Mouse (Mus musculus) testis, adult 2 months (tissue): Measurements from ENCODE around the gene Sptlc3. TPM values are rescaled to one million over a fixed set of nuclear protein-coding genes. Genes with fewer than 3 reads are reported as not detected.

Experiments used
- H3K27ac ChIP-seq: fragments of 200-500 bp; 2 replicates; pipeline ENCODE4 v1.5.1; 2012; ENCODE audit warnings: low read depth, low read length; ENCODE audit not compliant: control insufficient read depth, insufficient read depth
- H3K27me3 ChIP-seq: fragments of 200-500 bp; 2 replicates; pipeline ENCODE4 v1.6.1; 2012; ENCODE audit warnings: mild to moderate bottlenecking, low read length, moderate library complexity; ENCODE audit not compliant: control insufficient read depth, insufficient read depth
- H3K36me3 ChIP-seq: fragments of 200-500 bp; 2 replicates; pipeline ENCODE4 v1.6.1; 2012; ENCODE audit warnings: mild to moderate bottlenecking, low read length; ENCODE audit not compliant: control insufficient read depth, insufficient read depth
- H3K4me1 ChIP-seq: fragments of 200-500 bp; 2 replicates; pipeline ENCODE4 v1.6.1; 2012; ENCODE audit warnings: low read length; ENCODE audit not compliant: control insufficient read depth, insufficient read depth
- H3K4me3 ChIP-seq: fragments of 200-500 bp; 2 replicates; pipeline ENCODE4 v1.5.1; 2012; ENCODE audit warnings: low read depth, mild to moderate bottlenecking, low read length, moderate library complexity, mixed read lengths; ENCODE audit not compliant: control insufficient read depth
- CTCF ChIP-seq: fragments of 200-500 bp; IDR thresholded peaks from 2 replicates; pipeline ENCODE4 v1.5.1; 2012; ENCODE audit warnings: low read depth, mild to moderate bottlenecking, inconsistent platforms, low read length, moderate library complexity; ENCODE audit not compliant: control insufficient read depth, insufficient read depth, insufficient replicate concordance
- POLR2A ChIP-seq: fragments of 200-500 bp; IDR thresholded peaks from 2 replicates; pipeline ENCODE4 v1.6.1; 2012; ENCODE audit warnings: low read depth, mild to moderate bottlenecking, inconsistent platforms, low read length, moderate library complexity; ENCODE audit not compliant: control insufficient read depth
- polyA plus RNA-seq: library from polyadenylated mRNA; depleted of rRNA; stranded (reverse); fragments of >200 nt; gene quantifications from 2 replicates; pipeline ENCODE4 v1.2.3, GENCODE M21; 2012; rRNA removed

The Sptlc3 gene
- polyA plus RNA-seq, result 0.29 TPM in 1 of 2 replicates, not detected in the other

DNA sequence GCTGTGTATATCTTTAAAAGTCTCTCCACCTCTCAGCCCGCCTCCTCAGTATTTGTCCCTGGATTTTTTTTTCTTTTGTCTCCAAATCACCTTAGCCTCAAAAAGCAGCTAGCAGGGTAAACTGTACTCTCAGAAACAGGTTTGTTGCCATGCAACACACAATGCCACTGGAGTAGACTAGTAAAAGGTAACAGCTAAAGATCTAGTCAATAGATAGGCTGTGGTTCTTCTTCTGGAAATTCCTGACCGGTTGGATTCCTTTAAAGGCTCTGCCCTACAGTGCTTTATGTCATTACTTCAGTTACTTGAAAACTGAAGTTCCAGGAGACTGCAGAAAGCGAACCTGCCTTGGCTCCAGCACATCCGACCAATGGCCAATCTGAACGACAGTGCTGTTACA lies at the start of gene Sptlc3:
TSS of gene Sptlc3 (plus strand) at position 78 of the 400 bp plus-strand sequence.
- no peaks in the 10 kb centered on the region for H3K4me1 ChIP-seq
- H3K4me3 ChIP-seq, result no peak within 1 kb of the TSS
- H3K36me3 ChIP-seq, result no peaks in the 10 kb centered on the region
- no peaks in the 10 kb centered on the region for H3K27me3 ChIP-seq
- no peak within 1 kb of the TSS for H3K27ac ChIP-seq
- no peak for TF ChIP-seq POLR2A
- no peak for TF ChIP-seq CTCF

DNA sequence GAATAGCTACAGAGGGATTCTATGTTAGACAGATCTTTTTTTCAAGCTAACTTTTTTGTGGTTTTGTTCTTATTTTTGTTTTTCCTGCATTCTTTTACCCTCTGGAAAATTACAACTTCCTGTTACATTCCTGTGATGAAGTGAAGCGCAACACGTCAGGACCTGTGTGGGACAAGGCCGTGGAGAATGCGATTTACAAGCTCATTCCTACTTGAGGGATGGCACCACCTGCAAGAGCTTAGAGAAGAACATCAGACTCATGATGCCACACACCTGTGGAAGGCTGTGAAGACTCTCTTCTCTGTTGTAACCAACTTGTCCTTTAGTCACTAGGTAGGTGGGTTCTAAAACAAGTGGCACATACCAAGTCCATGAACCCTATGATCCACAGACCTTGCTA lies 26.0 kb upstream of the Sptlc3 start:
- H3K27me3 ChIP-seq, result no peaks in the 10 kb centered on the region
- H3K4me3 ChIP-seq, result no peak overlapping the region
- TF ChIP-seq CTCF (no peak), POLR2A (no peak)
- H3K36me3 ChIP-seq, result no peaks in the 10 kb centered on the region
- H3K4me1 ChIP-seq, result no peaks in the 10 kb centered on the region
- no peak overlapping the region for H3K27ac ChIP-seq

DNA sequence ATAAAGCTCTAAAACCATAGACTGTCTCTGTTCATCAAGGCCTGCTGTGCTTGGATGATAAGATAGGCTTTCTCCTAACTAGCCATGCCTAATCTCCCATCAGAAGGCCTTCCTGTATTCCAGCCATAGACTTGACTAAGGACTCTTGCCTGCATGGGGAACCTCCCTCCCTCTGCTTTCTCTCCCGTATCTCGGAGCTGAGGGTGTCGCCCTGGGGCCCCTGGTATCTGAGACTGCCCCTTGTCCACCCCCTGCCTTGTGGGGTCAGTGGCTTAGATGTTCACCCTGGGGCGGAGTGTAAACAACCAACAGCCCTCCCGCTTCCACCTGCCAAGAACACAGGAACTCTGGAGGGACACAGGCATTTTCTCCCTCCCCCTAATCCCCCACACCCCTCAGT lies 5.0 kb upstream of the Sptlc3 start:
- no peak overlapping the region for H3K27ac ChIP-seq
- no peaks in the 10 kb centered on the region for H3K27me3 ChIP-seq
- H3K4me1 ChIP-seq, result no peaks in the 10 kb centered on the region
- H3K4me3 ChIP-seq, result no peak overlapping the region
- H3K36me3 ChIP-seq, result no peaks in the 10 kb centered on the region
- TF ChIP-seq POLR2A (no peak), CTCF (no peak)

DNA sequence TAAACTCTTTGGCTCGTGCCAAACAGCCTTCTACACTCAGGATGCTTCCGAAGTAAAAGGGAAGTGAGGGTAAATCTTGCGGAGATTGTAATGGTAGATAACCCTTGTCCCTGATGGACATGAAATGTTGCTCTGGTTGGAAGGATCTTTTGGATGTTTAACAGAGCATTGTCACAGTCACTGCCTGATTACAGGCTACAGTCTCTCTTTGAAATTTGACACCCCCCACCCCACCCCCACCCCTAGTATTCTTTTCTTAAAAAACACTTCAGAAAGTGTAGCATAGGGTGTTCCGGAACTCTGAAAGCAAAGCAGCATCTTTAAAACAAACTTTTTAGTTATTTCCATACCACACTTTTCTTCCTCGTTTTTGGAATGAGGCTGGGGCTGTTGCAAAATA lies 916 bp downstream of the Sptlc3 start:
- no peaks in the 10 kb centered on the region for H3K4me1 ChIP-seq
- TF ChIP-seq CTCF (no peak), POLR2A (no peak)
- H3K27ac ChIP-seq, result no peak overlapping the region
- H3K4me3 ChIP-seq, result no peak overlapping the region
- H3K27me3 ChIP-seq, result no peaks in the 10 kb centered on the region
- H3K36me3 ChIP-seq, result no peaks in the 10 kb centered on the region

DNA sequence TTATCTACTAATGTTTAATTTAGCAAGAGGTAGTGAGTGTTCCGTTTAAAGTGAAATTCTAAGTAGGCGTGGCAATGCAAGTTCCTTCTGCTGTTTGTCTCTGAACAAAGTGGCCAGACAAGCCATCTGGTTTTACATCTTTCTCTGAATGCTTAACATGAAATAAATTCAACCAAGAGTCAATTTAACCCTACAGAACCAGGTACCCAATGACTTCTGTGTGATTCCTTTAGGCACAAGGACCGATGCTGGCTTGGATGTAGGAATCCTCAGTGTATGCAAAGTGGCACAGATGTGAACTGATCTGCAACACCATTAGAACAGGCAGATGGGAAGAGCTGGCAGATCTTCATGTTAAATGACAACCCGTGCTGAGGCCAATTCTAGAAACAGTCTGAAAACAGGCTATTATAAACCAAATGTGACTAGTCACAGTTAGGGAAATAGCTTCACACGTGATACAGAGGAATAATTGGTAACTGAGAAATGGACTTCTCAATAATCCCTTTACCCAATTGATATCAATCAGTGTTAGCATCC lies 68.3 kb downstream of the Sptlc3 start:
- Histone ChIP-seq H3K4me3 (no peak overlapping the region), H3K27me3 (no peaks in the 10 kb centered on the region), H3K36me3 (no peaks in the 10 kb centered on the region), H3K27ac (no peak overlapping the region), H3K4me1 (no peaks in the 10 kb centered on the region)
- TF ChIP-seq POLR2A (no peak), CTCF (no peak)

DNA sequence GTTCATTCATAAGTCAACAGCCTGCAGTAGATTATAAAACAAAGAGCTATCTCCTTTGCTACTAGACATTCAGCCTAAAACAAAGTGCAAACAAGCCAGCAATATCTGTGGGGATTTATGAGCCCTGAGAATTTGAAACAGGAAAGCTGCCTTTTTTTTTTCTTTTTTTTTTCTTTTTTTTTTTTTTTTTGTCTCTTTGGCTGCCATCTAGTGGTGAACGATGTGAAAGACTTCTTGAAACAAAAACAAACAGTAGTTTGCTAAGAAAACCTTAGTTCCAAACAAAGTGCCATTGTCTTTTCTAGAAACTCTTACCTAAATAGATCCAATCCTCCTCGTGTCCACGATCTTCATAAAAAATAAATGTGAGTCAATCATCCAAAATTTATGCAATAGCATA lies 85.6 kb downstream of the Sptlc3 start:
- H3K27ac ChIP-seq, result no peak overlapping the region
- TF ChIP-seq CTCF, result no peak
- TF ChIP-seq POLR2A, result no peak
- H3K36me3 ChIP-seq, result no peaks in the 10 kb centered on the region
- no peak overlapping the region for H3K4me3 ChIP-seq
- no peaks in the 10 kb centered on the region for H3K27me3 ChIP-seq
- H3K4me1 ChIP-seq, result no peaks in the 10 kb centered on the region

DNA sequence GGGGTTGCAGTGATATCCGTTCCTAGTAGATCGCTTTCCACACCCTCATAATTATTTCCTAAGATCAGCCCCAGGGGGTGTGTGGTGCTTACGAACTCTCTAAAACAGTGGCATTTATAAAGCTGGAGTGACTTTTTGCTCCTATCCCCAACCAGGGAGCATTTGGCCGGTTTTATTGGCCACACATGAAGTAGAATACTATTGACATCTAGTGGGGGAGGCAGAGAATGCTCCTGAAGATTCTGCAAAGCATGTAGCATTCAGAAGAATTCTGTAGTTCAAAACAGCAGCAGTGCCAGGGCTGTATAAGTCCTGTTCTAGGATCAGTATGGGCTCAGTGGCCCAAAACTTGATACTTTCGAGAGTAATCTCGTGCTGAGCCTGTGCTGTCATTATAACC lies 89.1 kb downstream of the Sptlc3 start:
- H3K36me3 ChIP-seq, result no peaks in the 10 kb centered on the region
- no peak overlapping the region for H3K27ac ChIP-seq
- no peaks in the 10 kb centered on the region for H3K4me1 ChIP-seq
- H3K27me3 ChIP-seq, result no peaks in the 10 kb centered on the region
- H3K4me3 ChIP-seq, result no peak overlapping the region
- TF ChIP-seq CTCF, result no peak
- TF ChIP-seq POLR2A, result no peak
